Mouse (Mus musculus): Measurements from ENCODE around the gene Ralgps2.

DNA sequence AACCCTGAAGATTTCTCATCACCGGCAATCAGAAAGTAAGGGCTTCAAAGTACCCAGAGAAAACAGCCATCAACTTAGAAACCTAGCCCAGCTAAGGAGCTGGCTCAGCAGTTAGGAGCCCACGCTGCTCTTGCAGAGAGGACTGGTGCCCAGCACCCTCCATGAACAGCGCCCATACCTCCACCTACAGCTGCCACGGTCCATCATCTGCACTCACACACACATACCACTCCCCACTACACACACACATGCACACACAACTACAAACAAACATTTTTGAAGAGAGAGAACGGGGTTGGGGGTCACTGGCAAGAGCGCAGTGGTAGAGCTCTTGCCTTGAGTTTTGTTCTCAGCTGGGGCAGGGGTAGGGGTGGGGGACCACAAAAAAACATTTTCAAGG, 26.2 kb downstream of the Ralgps2 start:
- TF ChIP-seq EP300 (IDR thresholded peaks at IDR 0.05; ENCODE audit: insufficient read depth, low read depth, low read length) (no peak), CTCF (IDR thresholded peaks at IDR 0.05; ENCODE audit: low read depth, low read length) (no peak), POLR2A (IDR thresholded peaks at IDR 0.05; ENCODE audit: insufficient read depth, low read length) (no peak)

Data from ES-Bruce4 (cell line).